Mouse (Mus musculus): ENCODE measurements around the gene Cobl. TPM values are rescaled to one million over a fixed set of nuclear protein-coding genes. Genes with fewer than 3 reads are reported as not detected.

Gene Cobl
- polyA plus RNA-seq, 1 experiment from 2014 or later = 11.6 TPM

DNA sequence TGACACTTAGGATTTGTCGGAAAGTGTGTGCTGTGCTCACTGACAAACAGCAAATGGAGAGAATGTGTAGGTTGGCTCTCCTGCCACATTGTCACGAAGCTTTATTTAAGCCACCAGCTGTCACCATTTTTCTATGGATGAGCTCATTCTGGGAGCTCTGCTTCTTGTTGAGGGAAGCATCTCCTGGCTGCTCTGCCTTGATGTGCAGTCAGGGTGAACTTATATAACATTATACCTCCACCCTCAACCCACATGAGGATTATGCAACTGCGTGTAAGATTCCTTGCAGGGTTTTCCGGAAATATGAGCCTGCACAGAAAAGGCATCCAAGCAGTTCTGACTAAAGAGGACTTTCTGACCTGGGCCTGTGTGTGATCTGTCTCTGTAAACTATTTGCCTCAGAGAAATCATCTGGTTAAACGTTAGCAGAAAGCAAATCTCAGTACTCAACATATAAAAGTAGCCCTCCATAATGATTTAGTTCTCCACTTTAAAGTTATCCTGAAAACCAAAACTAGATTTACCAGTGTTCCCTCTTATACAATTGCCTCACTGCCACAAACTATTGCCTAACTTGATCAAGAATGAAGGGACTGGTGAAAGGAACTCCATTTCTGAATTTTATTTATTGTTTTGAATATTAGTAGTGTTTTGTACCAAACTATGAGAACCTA is 9.0 kb upstream of the Cobl start:
- Histone ChIP-seq H3K27me3 (replicated peaks; ENCODE audit: control insufficient read depth, insufficient read depth, low read length) (no peaks in the 10 kb centered on the region), H3K9ac (ENCODE audit: low read length) (no peak overlapping the region), H3K27ac (ENCODE audit: low read depth) (no peak overlapping the region), H3K9me3 (ENCODE audit: control insufficient read depth, low read length) (no peaks in the 10 kb centered on the region), H3K4me2 (ENCODE audit: low read length) (no peak overlapping the region), H3K4me1 (replicated peaks; ENCODE audit: control insufficient read depth, insufficient read depth, low read length) (no peaks in the 10 kb centered on the region), H3K4me3 (ENCODE audit: low read depth, low read length) (no peak overlapping the region), H3K36me3 (ENCODE audit: control insufficient read depth, insufficient read depth, low read length) (no peaks in the 10 kb centered on the region)
- WGBS = 42% methylated on average over 5 of the region's 5 CpGs
- no peak for ATAC-seq (replicated peaks; ENCODE audit: low FRiP score, low TSS enrichment, low read depth)
- DNase-seq (ENCODE audit: low spot score) = no peak

DNA sequence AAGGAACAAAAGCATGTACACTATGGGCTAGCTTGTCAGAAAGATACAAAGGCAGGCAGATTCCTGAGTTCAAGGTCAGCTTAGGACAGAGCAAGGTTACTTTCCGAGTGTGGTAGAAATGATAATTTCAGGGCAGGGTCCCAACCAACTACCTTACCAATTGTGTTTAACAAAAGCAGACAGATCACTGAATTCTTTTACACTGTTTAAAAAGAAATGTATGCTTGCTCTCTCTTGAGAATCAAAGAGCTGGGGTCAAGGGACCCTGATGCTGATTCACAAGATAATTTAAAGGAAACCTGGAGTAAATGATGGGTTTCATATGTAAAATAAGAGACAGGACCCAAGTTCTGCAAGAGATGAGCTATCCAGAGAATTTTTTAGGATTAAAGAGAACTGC is 4.9 kb upstream of the Cobl start:
- Histone ChIP-seq H3K36me3 (ENCODE audit: control insufficient read depth, insufficient read depth, low read length) (no peaks in the 10 kb centered on the region), H3K27me3 (replicated peaks; ENCODE audit: control insufficient read depth, insufficient read depth, low read length) (peaks cover 4% of the 10 kb centered on the region; the same call in 1 of the 2 replicates), H3K4me1 (replicated peaks; ENCODE audit: control insufficient read depth, insufficient read depth, low read length) (no peaks in the 10 kb centered on the region), H3K9ac (ENCODE audit: low read length) (no peak overlapping the region), H3K27ac (ENCODE audit: low read depth) (no peak overlapping the region), H3K4me3 (ENCODE audit: low read depth, low read length) (no peak overlapping the region), H3K9me3 (ENCODE audit: control insufficient read depth, low read length) (no peaks in the 10 kb centered on the region), H3K4me2 (ENCODE audit: low read length) (no peak overlapping the region)
- ATAC-seq (replicated peaks; ENCODE audit: low FRiP score, low TSS enrichment, low read depth) (no peak), DNase-seq (ENCODE audit: low spot score) (no peak)
- 72% methylated on average over 1 of the region's 1 CpGs for WGBS

DNA sequence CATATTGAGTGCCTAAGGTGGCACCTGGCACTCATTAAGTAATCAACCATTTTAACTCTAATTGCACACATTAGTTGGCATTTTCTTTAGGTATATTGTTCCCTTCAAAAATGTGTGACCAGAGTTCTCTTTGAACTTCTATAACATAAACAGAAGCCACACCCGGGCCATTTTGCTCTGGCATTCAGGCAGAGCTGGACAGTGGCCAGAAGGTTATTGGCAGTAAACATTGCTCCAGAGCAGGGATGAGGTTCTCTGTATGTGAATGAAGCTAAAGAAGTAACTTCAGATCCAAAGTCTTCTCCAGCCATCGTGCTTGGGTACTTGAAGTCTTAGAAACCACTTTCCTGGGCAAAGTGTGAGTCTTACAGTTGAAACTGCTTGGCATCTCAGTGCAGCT is 3.9 kb upstream of the Cobl start:
- no peaks in the 10 kb centered on the region; the same call in 1 of the 2 replicates for H3K4me1 ChIP-seq (replicated peaks; ENCODE audit: control insufficient read depth, insufficient read depth, low read length)
- H3K4me3 ChIP-seq (ENCODE audit: low read depth, low read length) = no peak overlapping the region
- WGBS = 70% methylated on average over 2 of the region's 2 CpGs
- H3K36me3 ChIP-seq (ENCODE audit: control insufficient read depth, insufficient read depth, low read length) = no peaks in the 10 kb centered on the region
- DNase-seq (ENCODE audit: low spot score) (no peak), ATAC-seq (replicated peaks; ENCODE audit: low FRiP score, low TSS enrichment, low read depth) (no peak)
- H3K27ac ChIP-seq (ENCODE audit: low read depth) = no peak overlapping the region
- no peak overlapping the region for H3K4me2 ChIP-seq (ENCODE audit: low read length)
- no peaks in the 10 kb centered on the region for H3K9me3 ChIP-seq (ENCODE audit: control insufficient read depth, low read length)
- H3K27me3 ChIP-seq (replicated peaks; ENCODE audit: control insufficient read depth, insufficient read depth, low read length) = peaks cover 4% of the 10 kb centered on the region; the same call in 1 of the 2 replicates
- H3K9ac ChIP-seq (ENCODE audit: low read length) = no peak overlapping the region

DNA sequence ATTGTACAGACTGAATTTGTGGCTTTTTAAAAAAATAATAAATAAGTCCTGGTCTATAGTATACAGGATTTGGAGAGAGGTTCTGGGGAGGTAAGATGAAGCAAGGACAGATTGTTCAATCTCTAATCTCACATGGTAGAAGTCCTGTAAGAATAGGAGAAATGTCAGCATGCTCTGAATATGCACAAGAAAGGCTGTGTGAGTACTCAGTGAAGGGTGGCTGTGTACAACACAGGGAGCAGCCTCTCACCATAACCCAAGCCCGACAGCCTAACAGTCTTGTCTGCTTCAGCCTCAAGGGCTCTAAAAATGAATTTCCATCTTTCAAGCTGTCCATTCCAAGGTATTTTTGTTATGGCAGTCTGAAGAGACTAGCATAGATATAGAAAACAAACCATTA is 3.1 kb upstream of the Cobl start:
- Histone ChIP-seq H3K27ac (ENCODE audit: low read depth) (no peak overlapping the region), H3K4me2 (ENCODE audit: low read length) (no peak overlapping the region), H3K4me3 (ENCODE audit: low read depth, low read length) (no peak overlapping the region), H3K4me1 (replicated peaks; ENCODE audit: control insufficient read depth, insufficient read depth, low read length) (no peaks in the 10 kb centered on the region; the same call in 1 of the 2 replicates), H3K9ac (ENCODE audit: low read length) (no peak overlapping the region), H3K36me3 (ENCODE audit: control insufficient read depth, insufficient read depth, low read length) (no peaks in the 10 kb centered on the region), H3K27me3 (replicated peaks; ENCODE audit: control insufficient read depth, insufficient read depth, low read length) (peaks cover 4% of the 10 kb centered on the region; the same call in 1 of the 2 replicates), H3K9me3 (ENCODE audit: control insufficient read depth, low read length) (no peaks in the 10 kb centered on the region)
- DNase-seq (ENCODE audit: low spot score) = no peak
- ATAC-seq (replicated peaks; ENCODE audit: low FRiP score, low TSS enrichment, low read depth) = no peak
- WGBS = 78% methylated on average over 1 of the region's 1 CpGs

DNA sequence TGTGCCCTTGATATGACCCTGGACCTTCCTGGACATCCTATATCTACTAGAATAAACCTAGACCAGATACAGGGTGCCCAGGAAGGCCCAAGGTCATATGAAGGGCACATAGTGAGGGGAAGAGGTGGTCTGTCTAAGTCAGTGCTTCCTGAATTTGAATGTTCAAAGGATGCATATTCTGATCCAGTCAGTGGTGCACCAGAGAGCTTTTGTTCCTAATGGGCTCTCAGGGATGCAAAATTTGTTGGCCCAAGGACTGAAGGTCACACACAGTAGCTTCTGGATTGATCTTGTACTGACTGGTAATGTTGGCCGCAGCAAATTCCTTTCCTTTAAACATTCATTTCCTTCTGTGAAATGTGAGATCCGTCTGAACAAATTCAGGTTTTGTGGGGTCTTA is 2.5 kb upstream of the Cobl start:
- H3K27me3 ChIP-seq (replicated peaks; ENCODE audit: control insufficient read depth, insufficient read depth, low read length) = peaks cover 4% of the 10 kb centered on the region; the same call in 1 of the 2 replicates
- H3K9me3 ChIP-seq (ENCODE audit: control insufficient read depth, low read length) = no peaks in the 10 kb centered on the region
- no peak overlapping the region for H3K4me3 ChIP-seq (ENCODE audit: low read depth, low read length)
- no peak overlapping the region for H3K9ac ChIP-seq (ENCODE audit: low read length)
- no peak overlapping the region for H3K27ac ChIP-seq (ENCODE audit: low read depth)
- H3K36me3 ChIP-seq (ENCODE audit: control insufficient read depth, insufficient read depth, low read length) = no peaks in the 10 kb centered on the region
- H3K4me1 ChIP-seq (replicated peaks; ENCODE audit: control insufficient read depth, insufficient read depth, low read length) = no peaks in the 10 kb centered on the region; the same call in 1 of the 2 replicates
- 66% methylated on average over 2 of the region's 2 CpGs for WGBS
- ATAC-seq (replicated peaks; ENCODE audit: low FRiP score, low TSS enrichment, low read depth) = no peak
- DNase-seq (ENCODE audit: low spot score) = no peak
- no peak overlapping the region for H3K4me2 ChIP-seq (ENCODE audit: low read length)

DNA sequence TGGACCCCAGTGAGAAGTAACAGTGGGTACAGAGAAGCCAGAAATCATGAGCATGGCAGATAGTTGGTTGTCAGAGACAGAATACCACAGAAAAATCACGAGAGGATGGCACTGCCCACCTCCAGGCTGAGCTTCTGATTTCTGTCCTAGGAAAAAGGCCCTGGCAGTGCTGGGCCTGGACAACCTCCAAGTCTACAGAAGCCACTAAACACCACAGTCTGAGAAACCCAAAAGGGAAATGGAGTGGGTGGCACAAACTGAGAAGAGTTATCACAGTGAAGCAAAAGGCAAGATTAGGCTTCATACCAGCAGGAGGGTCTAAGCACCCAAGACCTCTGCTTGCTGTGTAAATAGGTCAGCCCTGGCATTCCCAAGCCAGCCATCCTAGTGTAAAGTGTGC is 1.8 kb upstream of the Cobl start:
- WGBS = 82% methylated on average over 1 of the region's 1 CpGs
- DNase-seq (ENCODE audit: low spot score) = no peak
- H3K36me3 ChIP-seq (ENCODE audit: control insufficient read depth, insufficient read depth, low read length) = no peaks in the 10 kb centered on the region
- no peak overlapping the region for H3K4me2 ChIP-seq (ENCODE audit: low read length)
- no peak for ATAC-seq (replicated peaks; ENCODE audit: low FRiP score, low TSS enrichment, low read depth)
- H3K9ac ChIP-seq (ENCODE audit: low read length) = no peak overlapping the region
- peaks cover 4% of the 10 kb centered on the region; the same call in 1 of the 2 replicates for H3K27me3 ChIP-seq (replicated peaks; ENCODE audit: control insufficient read depth, insufficient read depth, low read length)
- no peak overlapping the region for H3K27ac ChIP-seq (ENCODE audit: low read depth)
- H3K9me3 ChIP-seq (ENCODE audit: control insufficient read depth, low read length) = no peaks in the 10 kb centered on the region
- no peak overlapping the region for H3K4me3 ChIP-seq (ENCODE audit: low read depth, low read length)
- H3K4me1 ChIP-seq (replicated peaks; ENCODE audit: control insufficient read depth, insufficient read depth, low read length) = no peaks in the 10 kb centered on the region; the same call in 1 of the 2 replicates

DNA sequence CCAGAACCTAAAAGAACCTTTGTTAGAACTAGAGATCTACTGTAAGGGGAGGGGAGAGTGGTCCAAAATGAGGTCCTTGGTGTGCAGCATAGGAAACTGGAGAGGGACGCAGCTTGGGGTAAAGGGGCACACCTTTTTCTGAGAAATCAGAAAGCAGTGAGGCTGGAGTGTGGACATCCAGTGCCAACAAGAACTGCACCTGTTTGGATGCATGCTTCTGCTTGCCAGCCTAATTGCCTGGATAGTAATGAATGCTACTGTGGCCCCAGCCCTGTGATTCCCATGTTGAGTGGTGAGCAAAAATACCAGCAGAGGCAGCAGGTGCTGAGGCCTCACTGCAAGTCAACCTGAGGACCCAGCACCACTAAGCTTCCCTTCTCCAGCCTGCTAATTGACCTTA is 469 bp upstream of the Cobl start:
- Histone ChIP-seq H3K4me1 (replicated peaks; ENCODE audit: control insufficient read depth, insufficient read depth, low read length) (no peaks in the 10 kb centered on the region; the same call in 1 of the 2 replicates), H3K27me3 (replicated peaks; ENCODE audit: control insufficient read depth, insufficient read depth, low read length) (peaks cover 4% of the 10 kb centered on the region; the same call in 1 of the 2 replicates), H3K9ac (ENCODE audit: low read length) (peak overlapping the region; percentile 54), H3K4me3 (ENCODE audit: low read depth, low read length) (peak overlapping the region; percentile 60), H3K36me3 (ENCODE audit: control insufficient read depth, insufficient read depth, low read length) (no peaks in the 10 kb centered on the region), H3K4me2 (ENCODE audit: low read length) (peak overlapping the region; percentile 84), H3K27ac (ENCODE audit: low read depth) (no peak overlapping the region), H3K9me3 (ENCODE audit: control insufficient read depth, low read length) (no peaks in the 10 kb centered on the region)
- peak; percentile 17 for ATAC-seq (replicated peaks; ENCODE audit: low FRiP score, low TSS enrichment, low read depth)
- WGBS = 45% methylated on average over 1 of the region's 1 CpGs
- DNase-seq (ENCODE audit: low spot score) = peak; percentile 62

DNA sequence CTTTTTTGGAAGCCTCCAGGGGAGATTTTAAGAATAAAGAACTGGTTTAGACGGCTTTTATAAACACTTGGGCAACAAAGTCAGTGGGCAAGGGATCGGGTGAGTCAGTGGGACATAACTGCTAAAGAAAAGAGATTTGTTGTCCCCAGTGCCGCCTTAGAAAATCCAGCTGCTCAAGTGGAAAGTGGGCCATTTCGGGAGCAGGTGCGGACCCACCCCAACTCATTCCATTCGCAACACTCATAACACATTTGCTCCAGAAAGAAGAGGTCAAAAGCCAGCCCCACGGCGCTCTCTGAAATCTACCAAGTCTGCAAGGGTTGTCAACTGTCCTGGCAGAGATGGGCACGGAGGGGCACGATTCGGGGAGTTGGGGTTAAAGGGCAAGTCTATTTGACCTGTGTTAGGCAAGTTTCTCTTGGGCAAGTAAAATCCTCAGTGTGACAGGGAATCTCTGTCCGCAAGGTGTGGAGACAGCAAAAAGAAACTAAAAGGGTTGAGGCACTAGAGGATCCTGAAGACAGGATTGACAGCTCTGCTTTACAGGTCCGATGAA is 1.1 kb downstream of the Cobl start:
- no peak overlapping the region for H3K27ac ChIP-seq (ENCODE audit: low read depth)
- H3K36me3 ChIP-seq (ENCODE audit: control insufficient read depth, insufficient read depth, low read length) = no peaks in the 10 kb centered on the region
- H3K4me1 ChIP-seq (replicated peaks; ENCODE audit: control insufficient read depth, insufficient read depth, low read length) = no peaks in the 10 kb centered on the region; the same call in 1 of the 2 replicates
- whole genome bisulfite sequencing = 53% methylated on average over 13 of the region's 13 CpGs
- DNase-seq (ENCODE audit: low spot score) = peak; percentile 57
- no peak for ATAC-seq (replicated peaks; ENCODE audit: low FRiP score, low TSS enrichment, low read depth)
- H3K9me3 ChIP-seq (ENCODE audit: control insufficient read depth, low read length) = no peaks in the 10 kb centered on the region
- peak overlapping the region; percentile 60 for H3K4me3 ChIP-seq (ENCODE audit: low read depth, low read length)
- H3K27me3 ChIP-seq (replicated peaks; ENCODE audit: control insufficient read depth, insufficient read depth, low read length) = peaks cover 4% of the 10 kb centered on the region; the same call in 1 of the 2 replicates
- no peak overlapping the region for H3K9ac ChIP-seq (ENCODE audit: low read length)
- peak overlapping the region; percentile 84 for H3K4me2 ChIP-seq (ENCODE audit: low read length)
